Comparison of ENCODE assay signal across 7 mouse cellular contexts in genomic region chr17:80564611-80564924, GRCm38 (mm10). TPM values are rescaled to one million over a fixed set of nuclear protein-coding genes. Genes with fewer than 3 reads are reported as not detected.
DNase-seq lines count a peak whose midpoint lies in the region; ATAC-seq and TF ChIP-seq lines count a peak whose summit lies in the region.

No protein-coding gene starts in this region.

- no peak overlapping the region for H3K4me2 ChIP-seq in forebrain, embryonic 12.5 days

- H3K4me1 ChIP-seq in megakaryocyte, embryonic 14.5 days, result peaks cover 25% of the 10 kb centered on the region
- no peaks in the 10 kb centered on the region for H3K4me1 ChIP-seq in forebrain, embryonic 12.5 days

- WGBS in forebrain, embryonic 12.5 days, result 70% methylated on average over 3 of the region's 3 CpGs

- no peak for DNase-seq in left cerebral cortex, adult 2 months (ENCODE audit: extremely low spot score in 1 of 2, low spot score in 2 of 2)
- no peak for DNase-seq in left cerebral cortex, adult 18-20 months (ENCODE audit: low spot score in 2 of 2)
- DNase-seq in NIH3T3 (ENCODE audit: low read depth), result peak; percentile 74
- no peak for DNase-seq in urinary bladder, postnatal 25 days (ENCODE audit: low spot score)

- peaks cover 21% of the 10 kb centered on the region for H3K9me3 ChIP-seq in megakaryocyte, embryonic 14.5 days
- H3K9me3 ChIP-seq in forebrain, embryonic 12.5 days, result 0 out of 2 replicates have a peak, but pooled peaks cover 3% of the 10 kb centered on the region

- no peaks in the 10 kb centered on the region for H3K27me3 ChIP-seq in megakaryocyte, embryonic 14.5 days (replicated peaks)
- H3K27me3 ChIP-seq in forebrain, embryonic 12.5 days, result no peaks in the 10 kb centered on the region

- H3K9ac ChIP-seq in forebrain, embryonic 12.5 days, result no peak overlapping the region

- H3K4me3 ChIP-seq in left cerebral cortex, adult 2 months, result no peak overlapping the region
- H3K4me3 ChIP-seq in megakaryocyte, embryonic 14.5 days (replicated peaks), result peak overlapping the region; percentile 88
- no peak overlapping the region for H3K4me3 ChIP-seq in forebrain, embryonic 12.5 days (replicated peaks)

- no peak overlapping the region for H3K27ac ChIP-seq in left cerebral cortex, adult 2 months
- no peak overlapping the region for H3K27ac ChIP-seq in forebrain, embryonic 12.5 days

- intact Hi-C loops in left cerebral cortex, adult 2 months (cut with DNase I), result no loop called here

- ATAC-seq in erythroblast, adult 5-6 weeks (replicated peaks; ENCODE audit: low FRiP score, poor library complexity, severe bottlenecking), result peak; percentile 53; the same call in 1 of the 2 replicates
- no peak for ATAC-seq in forebrain, embryonic 12.5 days (ENCODE audit: low FRiP score)

- H3K36me3 ChIP-seq in megakaryocyte, embryonic 14.5 days (replicated peaks; ENCODE audit: low read length), result no peaks in the 10 kb centered on the region
- peaks cover 2% of the 10 kb centered on the region; the same call in 1 of the 2 replicates for H3K36me3 ChIP-seq in forebrain, embryonic 12.5 days (replicated peaks)

- TF ChIP-seq CTCF in left cerebral cortex, adult 2 months (IDR thresholded peaks at IDR 0.05), result peak; percentile 63

RNA-seq across cellular contexts. Expression of gene Cdkl4, which starts 13.0 kb away (rescaled TPM):
- 10 to 100 TPM; 17.9 to 18.9 TPM for total RNA-seq in left cerebral cortex, adult 2 months (2021)
- total RNA-seq in left cerebral cortex, adult 18-20 months (2021), result 10 to 100 TPM; 16.5 to 19.1 TPM
- total RNA-seq in erythroblast, adult 5-6 weeks (2015; ENCODE audit: low replicate concordance), result not detected in 2 replicates
- 0.42 and 1.0 TPM in 2 replicates for total RNA-seq in erythroblast, adult 5-6 weeks (2017; ENCODE audit: low replicate concordance)
- polyA plus RNA-seq in megakaryocyte, embryonic 14.5 days (2012; ENCODE audit: insufficient read depth, low replicate concordance), result 0.13 TPM in 1 of 2 replicates, not detected in the other
- 1.5 TPM in 2 replicates for polyA plus RNA-seq in forebrain, embryonic 12.5 days (2016; fragmentation: Nextera tagmentation; extraction: Ambion mirVana)

Comparison
In these comparisons a context has a peak if more than half of its experiments do, and no peak if none do; other contexts are left out.
1. RNA of gene Cdkl4, which starts 13.0 kb away (total RNA-seq): 16.5 to 19.1 TPM in left cerebral cortex, adult 18-20 months and 17.9 to 18.9 TPM in left cerebral cortex, adult 2 months; 0.42 to 1.0 TPM in erythroblast, adult 5-6 weeks; every median in the first group is over 4 times any median in the second.